Mouse (Mus musculus): ENCODE results near the gene Mark3. TPM values are rescaled to one million over a fixed set of nuclear protein-coding genes. Genes with fewer than 3 reads are reported as not detected.

Mark3 gene
- total RNA-seq, 1 experiment: 90.9 TPM

- Histone ChIP-seq H3K4me3 (ENCODE audit: insufficient read depth in 1 of 2, low read depth in 1 of 2, low read length in 2 of 2, poor library complexity in 1 of 2, severe bottlenecking in 1 of 2) (no peak overlapping the region), H3K27ac (ENCODE audit: insufficient read depth, low read depth, low read length, poor library complexity, severe bottlenecking) (no peak overlapping the region), H3K4me1 (ENCODE audit: control insufficient read depth in 2 of 2, insufficient read depth in 2 of 2, low read length in 2 of 2, poor library complexity in 1 of 2) (peaks cover 0 to 11% of the 10 kb centered on the region in 2 experiments; a peak in 1 of 4 replicates), H3K9me3 (ENCODE audit: control insufficient read depth, insufficient read depth, low read depth, low read length) (no peaks in the 10 kb centered on the region), H3K9ac (ENCODE audit: insufficient read depth, low read depth, low read length, poor library complexity, severe bottlenecking) (no peak overlapping the region), H3K36me3 (ENCODE audit: control insufficient read depth, insufficient read depth, low read length, poor library complexity, severe bottlenecking) (no peaks in the 10 kb centered on the region; the same call in 1 of the 2 replicates)
- no peak for TF ChIP-seq HCFC1 (IDR thresholded peaks at IDR 0.05; ENCODE audit: borderline replicate concordance, insufficient read depth, low read length)
- no peak for TF ChIP-seq MAFK (IDR thresholded peaks at IDR 0.05; ENCODE audit: insufficient read depth, low read depth, low read length)
- TF ChIP-seq ZNF384 (IDR thresholded peaks at IDR 0.05; ENCODE audit: low read depth, low read length): no peak
- no peak for TF ChIP-seq ZC3H11A (IDR thresholded peaks at IDR 0.05; ENCODE audit: borderline replicate concordance, low read depth, low read length)
- no peak for TF ChIP-seq CHD2 (IDR thresholded peaks at IDR 0.05; ENCODE audit: low read depth, low read length)
- peak; percentile 51 for DNase-seq (ENCODE audit: low read depth, low spot score)
- in situ Hi-C loops (cut with MboI; ENCODE audit: low sequenced_read_pairs in 2 of 2, unreplicated experiment in 2 of 2): no loop called here
These were observed 130.3 kb downstream of the Mark3 start for GRCm38 (mm10) chr12:111704609-111705008.

- no peak for DNase-seq (ENCODE audit: low read depth, low spot score)
- in situ Hi-C loops (cut with MboI; ENCODE audit: low sequenced_read_pairs in 2 of 2, unreplicated experiment in 2 of 2): no loop called here
- Histone ChIP-seq H3K36me3 (ENCODE audit: control insufficient read depth, insufficient read depth, low read length, poor library complexity, severe bottlenecking) (peaks cover 5% of the 10 kb centered on the region), H3K4me1 (ENCODE audit: control insufficient read depth in 2 of 2, insufficient read depth in 2 of 2, low read length in 2 of 2, poor library complexity in 1 of 2) (peaks cover 0 to 11% of the 10 kb centered on the region in 2 experiments; a peak in 1 of 4 replicates), H3K4me3 (ENCODE audit: insufficient read depth in 1 of 2, low read depth in 1 of 2, low read length in 2 of 2, poor library complexity in 1 of 2, severe bottlenecking in 1 of 2) (no peak overlapping the region), H3K9ac (ENCODE audit: insufficient read depth, low read depth, low read length, poor library complexity, severe bottlenecking) (no peak overlapping the region), H3K9me3 (ENCODE audit: control insufficient read depth, insufficient read depth, low read depth, low read length) (no peaks in the 10 kb centered on the region), H3K27ac (ENCODE audit: insufficient read depth, low read depth, low read length, poor library complexity, severe bottlenecking) (no peak overlapping the region)
- TF ChIP-seq HCFC1 (IDR thresholded peaks at IDR 0.05; ENCODE audit: borderline replicate concordance, insufficient read depth, low read length) (no peak), MAFK (IDR thresholded peaks at IDR 0.05; ENCODE audit: insufficient read depth, low read depth, low read length) (no peak), CHD2 (IDR thresholded peaks at IDR 0.05; ENCODE audit: low read depth, low read length) (no peak), ZNF384 (IDR thresholded peaks at IDR 0.05; ENCODE audit: low read depth, low read length) (no peak), ZC3H11A (IDR thresholded peaks at IDR 0.05; ENCODE audit: borderline replicate concordance, low read depth, low read length) (no peak)
These were observed 131.1 kb downstream of the Mark3 start for GRCm38 (mm10) chr12:111705186-111705973.

Other genes with a start within 250 kb of the Mark3 start
- 63.7 and 78.2 TPM in 2 replicates for gene Cdc42bpb, start 196.8 kb upstream of the Mark3 start, total RNA-seq (2012; rRNA removed)
- 0.36 TPM in 1 of 2 replicates, not detected in the other for gene Lbhd2, start 167.7 kb upstream of the Mark3 start, total RNA-seq (2012; rRNA removed)
- gene Exoc3l4, start 157.5 kb upstream of the Mark3 start, total RNA-seq (2012; rRNA removed): 1.8 and 5.6 TPM in 2 replicates
- 1.0 and 4.1 TPM in 2 replicates for gene Tnfaip2, start 132.1 kb upstream of the Mark3 start, total RNA-seq (2012; rRNA removed)
- gene Gm266, start 88.7 kb upstream of the Mark3 start, total RNA-seq (2012; rRNA removed): 0.62 and 0.90 TPM in 2 replicates
- 269 and 331 TPM in 2 replicates for gene Eif5, start 36.5 kb upstream of the Mark3 start, total RNA-seq (2012; rRNA removed)
- gene Ckb, start 97.8 kb downstream of the Mark3 start, total RNA-seq (2012; rRNA removed): 333 and 353 TPM in 2 replicates
- gene Trmt61a, start 103.6 kb downstream of the Mark3 start, total RNA-seq (2012; rRNA removed): 32.6 and 33.7 TPM in 2 replicates
- 9.7 and 14.8 TPM in 2 replicates for gene Bag5, start 138.7 kb downstream of the Mark3 start, total RNA-seq (2012; rRNA removed)
- gene Apopt1, start 138.7 kb downstream of the Mark3 start, total RNA-seq (2012; rRNA removed): 14.4 and 15.2 TPM in 2 replicates
- gene Klc1, start 184.3 kb downstream of the Mark3 start, total RNA-seq (2012; rRNA removed): 47.2 and 47.9 TPM in 2 replicates
- 19.8 and 21.8 TPM in 2 replicates for gene Xrcc3, start 239.3 kb downstream of the Mark3 start, total RNA-seq (2012; rRNA removed)
- gene Zfyve21, start 239.6 kb downstream of the Mark3 start, total RNA-seq (2012; rRNA removed): 27.0 and 33.5 TPM in 2 replicates